Mouse (Mus musculus) olfactory bulb, adult 2 months (tissue): Measurements from ENCODE around the gene Fap.

Source experiments
- CTCF ChIP-seq: fragments of 200-500 bp; IDR thresholded peaks from 2 replicates; pipeline ENCODE4 v1.5.1; 2012; ENCODE audit warnings: low read depth, mild to moderate bottlenecking, low read length, moderate library complexity; ENCODE audit not compliant: insufficient read depth
- POLR2A ChIP-seq: fragments of 200-500 bp; IDR thresholded peaks from 2 replicates; pipeline ENCODE4 v1.6.1; 2012; ENCODE audit warnings: mild to moderate bottlenecking, low read depth, low read length, moderate library complexity; ENCODE audit not compliant: insufficient read depth

DNA sequence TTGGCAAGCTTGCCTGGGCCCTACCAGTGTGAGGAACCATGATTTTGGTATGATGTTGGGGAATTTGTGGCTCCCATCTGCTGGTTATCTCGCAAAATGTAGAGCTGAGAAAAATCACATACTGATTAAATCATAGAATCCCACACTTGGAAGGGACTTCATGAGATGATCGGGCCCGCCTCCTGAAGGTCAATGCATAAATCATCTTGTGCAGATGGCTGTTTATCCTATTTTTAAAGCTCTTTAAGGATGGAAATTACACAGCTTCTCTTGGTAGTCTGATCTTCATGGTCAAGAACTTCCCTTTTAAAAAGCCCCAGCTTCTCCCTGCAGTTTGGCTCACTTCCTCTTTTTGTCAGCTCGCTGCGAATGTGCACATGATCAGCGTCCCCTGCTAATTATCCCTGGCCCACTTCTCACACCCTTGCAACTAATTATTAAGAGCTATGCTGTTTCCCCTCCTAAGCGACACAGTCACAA lies 113.6 kb downstream of the Fap start:
- TF ChIP-seq CTCF (no peak), POLR2A (no peak)
